Mouse (Mus musculus) forebrain, embryonic 13.5 days (tissue): ENCODE data around the gene Kcnab1. TPM values are rescaled to one million over a fixed set of nuclear protein-coding genes. Genes with fewer than 3 reads are reported as not detected.

Experiments used
- ATAC-seq: fragments of 200-750 bp; cut with Nextera tagmentation; 2 replicates; pipeline ENCODE4 v1.8.0; 2017
- H3K27ac ChIP-seq: fragments of 300-500 bp; sonication (generic); 2 replicates; pipeline ENCODE4 v1.5.1; 2015; ENCODE audit warnings: inconsistent platforms, mild to moderate bottlenecking, moderate library complexity
- H3K27me3 ChIP-seq: fragments of 300-500 bp; sonication (generic); 2 replicates; pipeline ENCODE4 v1.6.1; 2015; ENCODE audit warnings: mild to moderate bottlenecking, inconsistent platforms
- H3K36me3 ChIP-seq: fragments of 300-500 bp; sonication (generic); 2 replicates; pipeline ENCODE4 v1.6.1; 2015; ENCODE audit warnings: mild to moderate bottlenecking, inconsistent platforms; ENCODE audit not compliant: poor library complexity, severe bottlenecking
- H3K4me1 ChIP-seq: fragments of 300-500 bp; sonication (generic); 2 replicates; pipeline ENCODE4 v1.6.1; 2015; ENCODE audit warnings: inconsistent platforms
- H3K4me2 ChIP-seq: fragments of 300-500 bp; sonication (generic); 2 replicates; pipeline ENCODE4 v1.6.1; 2015; ENCODE audit warnings: inconsistent platforms, mild to moderate bottlenecking, moderate library complexity
- H3K4me3 ChIP-seq: fragments of 300-500 bp; sonication (generic); 2 replicates; pipeline ENCODE4 v1.5.1; 2015; ENCODE audit warnings: mild to moderate bottlenecking, inconsistent platforms
- H3K9ac ChIP-seq: fragments of 300-500 bp; sonication (generic); 2 replicates; pipeline ENCODE4 v1.6.1; 2015; ENCODE audit warnings: mild to moderate bottlenecking, inconsistent platforms
- H3K9me3 ChIP-seq: fragments of 300-500 bp; sonication (generic); replicated peaks from 2 replicates; pipeline ENCODE4 v1.6.1; 2016; ENCODE audit warnings: inconsistent platforms
- WGBS: fragments of 180-500 bp; shearing (Covaris S2); methylation state at CpG from one replicate; pipeline ENCODE4 v1.1.7; 2015; 5-methylcytosine and 5-hydroxymethylcytosine counted together
- polyA plus RNA-seq: library from polyadenylated mRNA; unstranded; fragments of >200 nt; fragmentation: Nextera tagmentation; extraction: Ambion mirVana; gene quantifications from 2 replicates; pipeline ENCODE4 v1.2.1, GENCODE M21; 2015

The Kcnab1 gene
- 2.8 and 3.2 TPM in 2 replicates for polyA plus RNA-seq

- under 1% methylated on average over 30 of the region's 30 CpGs for WGBS
- peak; percentile 85 for ATAC-seq
- H3K27ac ChIP-seq, result no peak within 1 kb of the TSS
These were observed at the start of gene Kcnab1 for GRCm38 (mm10) chr3:65108945-65109921. Gene Kcnab1 (plus strand): TSS chr3:65109384.

GRCm38 (mm10) chr3:65088295-65088694 lies 20.9 kb upstream of the Kcnab1 start:
- Histone ChIP-seq H3K27ac (no peak overlapping the region), H3K4me3 (no peak overlapping the region), H3K4me1 (no peaks in the 10 kb centered on the region), H3K36me3 (no peaks in the 10 kb centered on the region), H3K27me3 (no peaks in the 10 kb centered on the region), H3K9me3 (no peaks in the 10 kb centered on the region), H3K9ac (no peak overlapping the region), H3K4me2 (no peak overlapping the region)
- 71% methylated on average over 2 of the region's 2 CpGs for whole genome bisulfite sequencing
- ATAC-seq, result no peak

More at GRCm38 (mm10) chr3:65108945-65109921, at the start of gene Kcnab1:
- peak within 1 kb of the TSS; percentile 65 for H3K9ac ChIP-seq
- H3K27me3 ChIP-seq, result peaks cover 19% of the 10 kb centered on the region
- H3K4me2 ChIP-seq, result peak within 1 kb of the TSS; percentile 84
- peaks cover 13% of the 10 kb centered on the region for H3K4me1 ChIP-seq
- no peaks in the 10 kb centered on the region for H3K36me3 ChIP-seq
- peak within 1 kb of the TSS; percentile 49 for H3K4me3 ChIP-seq
- H3K9me3 ChIP-seq, result no peaks in the 10 kb centered on the region

- no peak overlapping the region for H3K27ac ChIP-seq
- peaks cover 5% of the 10 kb centered on the region; the same call in 1 of the 2 replicates for H3K4me1 ChIP-seq
- no peaks in the 10 kb centered on the region for H3K36me3 ChIP-seq
- no peak overlapping the region for H3K9ac ChIP-seq
- H3K4me3 ChIP-seq, result no peak overlapping the region
- ATAC-seq, result no peak; the same call in 1 of the 2 replicates
- peaks cover 12% of the 10 kb centered on the region; the same call in 1 of the 2 replicates for H3K27me3 ChIP-seq
- no peaks in the 10 kb centered on the region for H3K9me3 ChIP-seq
- 77% methylated on average over 6 of the region's 6 CpGs for WGBS
- H3K4me2 ChIP-seq, result no peak overlapping the region
These were observed 5.1 kb upstream of the Kcnab1 start for GRCm38 (mm10) chr3:65104117-65104516.

GRCm38 (mm10) chr3:65110190-65110589 lies 1.0 kb downstream of the Kcnab1 start:
- Histone ChIP-seq H3K27me3 (peaks cover 19% of the 10 kb centered on the region), H3K36me3 (no peaks in the 10 kb centered on the region), H3K9me3 (no peaks in the 10 kb centered on the region), H3K4me1 (peaks cover 13% of the 10 kb centered on the region), H3K27ac (no peak overlapping the region), H3K4me2 (peak overlapping the region; percentile 84), H3K4me3 (no peak overlapping the region), H3K9ac (no peak overlapping the region)
- WGBS, result 71% methylated on average over 9 of the region's 9 CpGs
- no peak for ATAC-seq

GRCm38 (mm10) chr3:65111176-65111575 lies 2.0 kb downstream of the Kcnab1 start:
- no peak for ATAC-seq

GRCm38 (mm10) chr3:65115164-65115563 lies 6.0 kb downstream of the Kcnab1 start:
- WGBS, result 97% methylated on average over 6 of the region's 6 CpGs
- Histone ChIP-seq H3K4me3 (no peak overlapping the region), H3K4me1 (no peaks in the 10 kb centered on the region)

More at GRCm38 (mm10) chr3:65111176-65111575, 2.0 kb downstream of the Kcnab1 start:
- H3K9ac ChIP-seq, result no peak overlapping the region
- no peak overlapping the region for H3K4me3 ChIP-seq
- peaks cover 13% of the 10 kb centered on the region for H3K4me1 ChIP-seq
- no peaks in the 10 kb centered on the region for H3K9me3 ChIP-seq
- peaks cover 19% of the 10 kb centered on the region for H3K27me3 ChIP-seq
- no peak overlapping the region for H3K4me2 ChIP-seq
- no peak overlapping the region for H3K27ac ChIP-seq
- no peaks in the 10 kb centered on the region for H3K36me3 ChIP-seq
- WGBS, result 90% methylated on average over 2 of the region's 2 CpGs

GRCm38 (mm10) chr3:65116958-65117357 lies 7.8 kb downstream of the Kcnab1 start:
- Histone ChIP-seq H3K36me3 (no peaks in the 10 kb centered on the region), H3K9me3 (no peaks in the 10 kb centered on the region), H3K4me3 (no peak overlapping the region), H3K4me2 (no peak overlapping the region), H3K27me3 (no peaks in the 10 kb centered on the region), H3K9ac (no peak overlapping the region), H3K4me1 (no peaks in the 10 kb centered on the region), H3K27ac (no peak overlapping the region)
- 82% methylated on average over 3 of the region's 3 CpGs for WGBS
- no peak for ATAC-seq

More at GRCm38 (mm10) chr3:65115164-65115563, 6.0 kb downstream of the Kcnab1 start:
- H3K27me3 ChIP-seq, result peaks cover 7% of the 10 kb centered on the region
- no peaks in the 10 kb centered on the region for H3K36me3 ChIP-seq
- H3K9ac ChIP-seq, result no peak overlapping the region
- ATAC-seq, result no peak
- H3K9me3 ChIP-seq, result no peaks in the 10 kb centered on the region
- H3K27ac ChIP-seq, result no peak overlapping the region
- no peak overlapping the region for H3K4me2 ChIP-seq

- Histone ChIP-seq H3K4me3 (no peak overlapping the region), H3K27me3 (no peaks in the 10 kb centered on the region), H3K4me1 (no peaks in the 10 kb centered on the region), H3K9me3 (no peaks in the 10 kb centered on the region), H3K36me3 (no peaks in the 10 kb centered on the region), H3K4me2 (no peak overlapping the region), H3K27ac (no peak overlapping the region), H3K9ac (no peak overlapping the region)
- WGBS, result 84% methylated on average over 8 of the region's 8 CpGs
- ATAC-seq, result no peak
These were observed 8.2 kb downstream of the Kcnab1 start for GRCm38 (mm10) chr3:65117365-65117764.

- Histone ChIP-seq H3K4me1 (no peaks in the 10 kb centered on the region), H3K9me3 (no peaks in the 10 kb centered on the region), H3K36me3 (no peaks in the 10 kb centered on the region), H3K27ac (no peak overlapping the region), H3K4me3 (no peak overlapping the region), H3K9ac (no peak overlapping the region), H3K27me3 (no peaks in the 10 kb centered on the region), H3K4me2 (no peak overlapping the region)
- peak; percentile 77; the same call in 1 of the 2 replicates for ATAC-seq
- 69% methylated on average over 3 of the region's 3 CpGs for WGBS
These were observed 15.8 kb downstream of the Kcnab1 start for GRCm38 (mm10) chr3:65124975-65125374.

GRCm38 (mm10) chr3:65129625-65130024 lies 20.4 kb downstream of the Kcnab1 start:
- Histone ChIP-seq H3K4me1 (no peaks in the 10 kb centered on the region), H3K9me3 (no peaks in the 10 kb centered on the region), H3K4me2 (no peak overlapping the region), H3K4me3 (no peak overlapping the region), H3K27ac (no peak overlapping the region), H3K27me3 (no peaks in the 10 kb centered on the region), H3K36me3 (no peaks in the 10 kb centered on the region), H3K9ac (no peak overlapping the region)
- no peak for ATAC-seq
- WGBS, result 93% methylated on average over 1 of the region's 1 CpGs

GRCm38 (mm10) chr3:65134931-65135330 lies 25.7 kb downstream of the Kcnab1 start:
- no peaks in the 10 kb centered on the region for H3K4me1 ChIP-seq
- H3K4me3 ChIP-seq, result no peak overlapping the region
- WGBS, result 89% methylated on average over 5 of the region's 5 CpGs
- no peak overlapping the region for H3K4me2 ChIP-seq
- no peak overlapping the region for H3K9ac ChIP-seq
- H3K36me3 ChIP-seq, result no peaks in the 10 kb centered on the region
- H3K27ac ChIP-seq, result no peak overlapping the region
- H3K27me3 ChIP-seq, result no peaks in the 10 kb centered on the region
- ATAC-seq, result no peak
- H3K9me3 ChIP-seq, result no peaks in the 10 kb centered on the region

- Histone ChIP-seq H3K4me2 (no peak overlapping the region), H3K27ac (no peak overlapping the region)
- WGBS, result 88% methylated on average over 5 of the region's 5 CpGs
These were observed 27.7 kb downstream of the Kcnab1 start for GRCm38 (mm10) chr3:65136897-65137296.

More at GRCm38 (mm10) chr3:65136897-65137296, 27.7 kb downstream of the Kcnab1 start:
- no peak overlapping the region for H3K9ac ChIP-seq
- H3K27me3 ChIP-seq, result no peaks in the 10 kb centered on the region
- no peak for ATAC-seq
- H3K4me3 ChIP-seq, result no peak overlapping the region
- no peaks in the 10 kb centered on the region for H3K4me1 ChIP-seq
- no peaks in the 10 kb centered on the region for H3K36me3 ChIP-seq
- H3K9me3 ChIP-seq, result no peaks in the 10 kb centered on the region
